Mouse (Mus musculus): Measurements from ENCODE around the gene Cdc42se2. TPM values are rescaled to one million over a fixed set of nuclear protein-coding genes. Genes with fewer than 3 reads are reported as not detected.

Cdc42se2 gene
- total RNA-seq, 1 experiment: 53.8 TPM

GRCm38 (mm10) chr11:54782253-54782652, 5.2 kb downstream of the Cdc42se2 start:
- Histone ChIP-seq H3K27ac (ENCODE audit: insufficient read depth, low read depth, low read length, poor library complexity, severe bottlenecking) (no peak overlapping the region), H3K4me3 (ENCODE audit: insufficient read depth in 1 of 2, low read depth in 1 of 2, low read length in 2 of 2, poor library complexity in 1 of 2, severe bottlenecking in 1 of 2) (no peak overlapping the region), H3K9me3 (ENCODE audit: control insufficient read depth, insufficient read depth, low read depth, low read length) (no peaks in the 10 kb centered on the region), H3K4me1 (ENCODE audit: control insufficient read depth in 2 of 2, insufficient read depth in 2 of 2, low read length in 2 of 2, poor library complexity in 1 of 2) (peaks cover 4 to 8% of the 10 kb centered on the region in 2 experiments; a peak in 3 of 4 replicates), H3K9ac (ENCODE audit: insufficient read depth, low read depth, low read length, poor library complexity, severe bottlenecking) (no peak overlapping the region), H3K36me3 (ENCODE audit: control insufficient read depth, insufficient read depth, low read length, poor library complexity, severe bottlenecking) (no peaks in the 10 kb centered on the region)
- TF ChIP-seq MAFK (IDR thresholded peaks at IDR 0.05; ENCODE audit: insufficient read depth, low read depth, low read length) (no peak), HCFC1 (IDR thresholded peaks at IDR 0.05; ENCODE audit: borderline replicate concordance, insufficient read depth, low read length) (no peak), CHD2 (IDR thresholded peaks at IDR 0.05; ENCODE audit: low read depth, low read length) (no peak), ZC3H11A (IDR thresholded peaks at IDR 0.05; ENCODE audit: borderline replicate concordance, low read depth, low read length) (no peak), ZNF384 (IDR thresholded peaks at IDR 0.05; ENCODE audit: low read depth, low read length) (no peak)
- DNase-seq (ENCODE audit: low read depth, low spot score): no peak
- in situ Hi-C loops (cut with MboI; ENCODE audit: low sequenced_read_pairs in 2 of 2, unreplicated experiment in 2 of 2): no loop called here

- TF ChIP-seq MAFK (IDR thresholded peaks at IDR 0.05; ENCODE audit: insufficient read depth, low read depth, low read length) (no peak), ZNF384 (IDR thresholded peaks at IDR 0.05; ENCODE audit: low read depth, low read length) (no peak), HCFC1 (IDR thresholded peaks at IDR 0.05; ENCODE audit: borderline replicate concordance, insufficient read depth, low read length) (no peak), ZC3H11A (IDR thresholded peaks at IDR 0.05; ENCODE audit: borderline replicate concordance, low read depth, low read length) (no peak), CHD2 (IDR thresholded peaks at IDR 0.05; ENCODE audit: low read depth, low read length) (no peak)
- Histone ChIP-seq H3K9me3 (ENCODE audit: control insufficient read depth, insufficient read depth, low read depth, low read length) (no peaks in the 10 kb centered on the region), H3K4me1 (ENCODE audit: control insufficient read depth in 2 of 2, insufficient read depth in 2 of 2, low read length in 2 of 2, poor library complexity in 1 of 2) (peaks cover 4 to 8% of the 10 kb centered on the region in 2 experiments; a peak in 3 of 4 replicates), H3K9ac (ENCODE audit: insufficient read depth, low read depth, low read length, poor library complexity, severe bottlenecking) (no peak overlapping the region), H3K27ac (ENCODE audit: insufficient read depth, low read depth, low read length, poor library complexity, severe bottlenecking) (no peak overlapping the region), H3K36me3 (ENCODE audit: control insufficient read depth, insufficient read depth, low read length, poor library complexity, severe bottlenecking) (no peaks in the 10 kb centered on the region), H3K4me3 (ENCODE audit: insufficient read depth in 1 of 2, low read depth in 1 of 2, low read length in 2 of 2, poor library complexity in 1 of 2, severe bottlenecking in 1 of 2) (no peak overlapping the region)
- no peak for DNase-seq (ENCODE audit: low read depth, low spot score)
- in situ Hi-C loops (cut with MboI; ENCODE audit: low sequenced_read_pairs in 2 of 2, unreplicated experiment in 2 of 2): no loop called here
Measured at GRCm38 (mm10) chr11:54779946-54780345, 7.5 kb downstream of the Cdc42se2 start.

DNA sequence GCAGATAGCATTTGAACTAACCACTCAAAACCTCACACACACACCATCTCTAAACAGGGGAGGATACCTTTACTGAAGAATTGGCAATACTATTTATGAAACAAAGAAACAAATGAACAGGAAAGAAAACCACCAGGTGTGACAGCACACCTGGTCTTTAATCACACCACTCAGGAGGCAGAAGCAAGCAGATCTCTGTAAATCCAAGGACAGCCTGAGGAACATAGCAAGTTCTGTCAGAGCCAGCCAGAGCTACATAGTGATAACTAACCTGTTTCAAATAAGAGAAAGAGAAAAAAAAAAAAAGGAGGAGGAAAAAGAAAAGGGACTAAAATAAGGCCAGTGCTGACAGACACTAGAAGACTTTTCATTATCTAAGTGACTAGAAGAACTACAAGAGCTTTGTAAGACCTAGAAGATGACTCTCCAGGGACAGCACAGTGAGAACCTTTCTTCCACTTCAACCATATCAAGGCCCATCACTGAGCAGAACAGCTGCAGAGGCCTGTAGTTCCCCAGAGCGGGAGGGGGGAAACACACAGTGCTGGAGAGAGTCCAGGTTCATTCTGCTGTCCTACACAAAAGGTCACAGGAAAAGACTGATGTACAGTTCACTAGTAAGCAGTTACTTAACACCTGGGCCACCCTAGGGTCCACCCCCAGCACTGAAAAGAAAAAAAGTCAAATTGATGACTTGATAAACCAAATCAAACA, 9.2 kb downstream of the Cdc42se2 start:
- Histone ChIP-seq H3K36me3 (ENCODE audit: control insufficient read depth, insufficient read depth, low read length, poor library complexity, severe bottlenecking) (no peaks in the 10 kb centered on the region), H3K9ac (ENCODE audit: insufficient read depth, low read depth, low read length, poor library complexity, severe bottlenecking) (no peak overlapping the region), H3K9me3 (ENCODE audit: control insufficient read depth, insufficient read depth, low read depth, low read length) (no peaks in the 10 kb centered on the region), H3K27ac (ENCODE audit: insufficient read depth, low read depth, low read length, poor library complexity, severe bottlenecking) (no peak overlapping the region), H3K4me1 (ENCODE audit: control insufficient read depth in 2 of 2, insufficient read depth in 2 of 2, low read length in 2 of 2, poor library complexity in 1 of 2) (peaks cover 4 to 8% of the 10 kb centered on the region in 2 experiments; a peak in 3 of 4 replicates), H3K4me3 (ENCODE audit: insufficient read depth in 1 of 2, low read depth in 1 of 2, low read length in 2 of 2, poor library complexity in 1 of 2, severe bottlenecking in 1 of 2) (no peak overlapping the region)
- in situ Hi-C loops (cut with MboI; ENCODE audit: low sequenced_read_pairs in 2 of 2, unreplicated experiment in 2 of 2): no loop called here
- TF ChIP-seq ZC3H11A (IDR thresholded peaks at IDR 0.05; ENCODE audit: borderline replicate concordance, low read depth, low read length): no peak
- TF ChIP-seq CHD2 (IDR thresholded peaks at IDR 0.05; ENCODE audit: low read depth, low read length): no peak
- no peak for TF ChIP-seq ZNF384 (IDR thresholded peaks at IDR 0.05; ENCODE audit: low read depth, low read length)
- no peak for TF ChIP-seq HCFC1 (IDR thresholded peaks at IDR 0.05; ENCODE audit: borderline replicate concordance, insufficient read depth, low read length)
- no peak for TF ChIP-seq MAFK (IDR thresholded peaks at IDR 0.05; ENCODE audit: insufficient read depth, low read depth, low read length)
- no peak for DNase-seq (ENCODE audit: low read depth, low spot score)

- Histone ChIP-seq H3K9ac (ENCODE audit: insufficient read depth, low read depth, low read length, poor library complexity, severe bottlenecking) (no peak overlapping the region), H3K4me1 (ENCODE audit: control insufficient read depth in 2 of 2, insufficient read depth in 2 of 2, low read length in 2 of 2, poor library complexity in 1 of 2) (peaks cover 2 to 8% of the 10 kb centered on the region in 2 experiments; a peak in 3 of 4 replicates), H3K27ac (ENCODE audit: insufficient read depth, low read depth, low read length, poor library complexity, severe bottlenecking) (no peak overlapping the region), H3K4me3 (ENCODE audit: insufficient read depth in 1 of 2, low read depth in 1 of 2, low read length in 2 of 2, poor library complexity in 1 of 2, severe bottlenecking in 1 of 2) (no peak overlapping the region), H3K36me3 (ENCODE audit: control insufficient read depth, insufficient read depth, low read length, poor library complexity, severe bottlenecking) (no peaks in the 10 kb centered on the region), H3K9me3 (ENCODE audit: control insufficient read depth, insufficient read depth, low read depth, low read length) (no peaks in the 10 kb centered on the region)
- in situ Hi-C loops (cut with MboI; ENCODE audit: low sequenced_read_pairs in 2 of 2, unreplicated experiment in 2 of 2): no loop called here
- no peak for DNase-seq (ENCODE audit: low read depth, low spot score)
- TF ChIP-seq ZNF384 (IDR thresholded peaks at IDR 0.05; ENCODE audit: low read depth, low read length) (no peak), ZC3H11A (IDR thresholded peaks at IDR 0.05; ENCODE audit: borderline replicate concordance, low read depth, low read length) (no peak)
Measured at GRCm38 (mm10) chr11:54777387-54778130, 9.9 kb downstream of the Cdc42se2 start.

Data from ES-E14 (cell line).